Mouse (Mus musculus) G1E (cell line): ENCODE results near the gene Trmt112.

Source experiments
- CTCF ChIP-seq: IDR thresholded peaks from 2 replicates; pipeline ENCODE4 v1.5.1; 2012; ENCODE audit warnings: low read depth, low read length, inconsistent platforms, mixed read lengths
- GATA1 ChIP-seq: IDR thresholded peaks from 2 replicates; pipeline ENCODE4 v1.6.1; 2012; ENCODE audit warnings: borderline replicate concordance, low read length, inconsistent platforms, mixed read lengths
- GATA2 ChIP-seq: IDR thresholded peaks from 2 replicates; pipeline ENCODE4 v1.6.1; 2012; ENCODE audit warnings: low read depth, low read length, inconsistent platforms, borderline replicate concordance
- TAL1 ChIP-seq: conservative IDR thresholded peaks from 2 replicates; pipeline ENCODE4 v1.6.1; 2012; ENCODE audit warnings: low read depth, low read length, inconsistent platforms, mixed read lengths

- TF ChIP-seq CTCF (no peak), GATA1 (no peak), TAL1 (no peak), GATA2 (no peak)
Measured at GRCm38 (mm10) chr19:6933436-6934194, 24.1 kb downstream of the Trmt112 start.
